Mouse (Mus musculus): ENCODE data around the gene Hs2st1. TPM values are rescaled to one million over a fixed set of nuclear protein-coding genes. Genes with fewer than 3 reads are reported as not detected.

Hs2st1 gene
- polyA plus RNA-seq, 1 experiment from 2014 or later: 16.2 TPM

DNA sequence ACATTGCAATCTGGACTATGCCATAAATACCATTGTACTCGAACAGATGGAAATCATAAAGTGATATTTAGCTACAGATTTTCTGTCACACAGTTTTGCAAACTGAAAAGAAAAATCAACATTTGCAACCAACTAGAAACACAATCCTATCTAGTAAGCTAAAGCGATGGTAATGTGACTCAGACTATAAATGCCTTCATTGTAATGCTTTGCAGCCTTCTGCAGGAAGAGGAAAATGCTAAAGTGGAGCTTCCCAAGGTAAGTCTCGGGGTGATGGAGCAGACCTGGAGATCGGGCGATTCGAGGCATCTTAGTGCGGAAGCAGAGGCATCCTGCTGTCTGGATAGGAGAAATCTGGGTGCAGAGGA lies 91.6 kb downstream of the Hs2st1 start:
- Histone ChIP-seq H3K9ac (replicated peaks; ENCODE audit: low read length) (no peak overlapping the region), H3K36me3 (replicated peaks; ENCODE audit: control insufficient read depth, insufficient read depth, low read depth, low read length) (no peaks in the 10 kb centered on the region), H3K27me3 (ENCODE audit: control insufficient read depth, insufficient read depth, low read length) (no peaks in the 10 kb centered on the region), H3K4me2 (ENCODE audit: low read depth, low read length) (no peak overlapping the region), H3K9me3 (replicated peaks; ENCODE audit: control insufficient read depth, low read length) (no peaks in the 10 kb centered on the region), H3K4me1 (ENCODE audit: control insufficient read depth, insufficient read depth, low read length) (no peaks in the 10 kb centered on the region), H3K4me3 (ENCODE audit: low read depth, low read length) (no peak overlapping the region), H3K27ac (replicated peaks; ENCODE audit: low read depth, low read length) (no peak overlapping the region)
- 86% methylated on average over 7 of the region's 7 CpGs for WGBS
- DNase-seq (ENCODE audit: low spot score): no peak
- no peak for ATAC-seq (replicated peaks; ENCODE audit: insufficient number of reproducible peaks, low FRiP score, low TSS enrichment, low read depth)

DNA sequence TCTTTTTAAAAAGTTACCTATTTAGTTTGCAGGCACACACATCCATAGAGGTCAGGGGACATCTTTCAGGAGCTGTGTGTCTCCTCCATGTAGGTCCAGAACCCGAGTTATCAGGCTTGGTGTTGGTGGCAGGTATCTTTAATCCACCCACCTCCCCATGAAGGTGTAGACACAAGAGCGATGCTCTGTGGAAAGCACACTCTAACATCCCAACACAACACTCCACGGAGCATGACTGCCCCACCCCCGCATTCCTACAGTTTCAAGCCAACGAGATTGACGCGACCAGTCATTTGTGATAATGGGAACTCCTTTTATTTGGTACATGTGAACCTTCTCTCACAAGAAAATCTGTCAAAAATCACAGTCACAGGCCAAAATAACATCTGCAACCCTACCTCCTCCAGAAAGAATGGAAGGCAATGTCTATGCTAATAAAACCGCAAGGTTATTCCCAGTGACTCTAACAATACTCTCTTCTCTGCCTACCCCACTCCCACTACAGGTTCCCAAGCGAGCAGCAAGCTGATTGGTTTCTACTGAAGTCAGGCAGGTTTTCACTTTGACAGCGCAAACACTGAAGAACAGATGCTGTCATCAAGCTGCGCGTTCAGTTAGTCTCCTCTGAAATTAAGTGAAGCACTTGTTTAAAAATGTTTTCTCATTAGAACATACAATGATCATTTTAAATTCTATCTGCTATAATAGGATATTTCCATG lies 92.1 kb downstream of the Hs2st1 start:
- H3K4me3 ChIP-seq (ENCODE audit: low read depth, low read length): no peak overlapping the region
- H3K9ac ChIP-seq (replicated peaks; ENCODE audit: low read length): no peak overlapping the region
- no peaks in the 10 kb centered on the region for H3K9me3 ChIP-seq (replicated peaks; ENCODE audit: control insufficient read depth, low read length)
- no peaks in the 10 kb centered on the region for H3K4me1 ChIP-seq (ENCODE audit: control insufficient read depth, insufficient read depth, low read length)
- H3K4me2 ChIP-seq (ENCODE audit: low read depth, low read length): no peak overlapping the region
- 87% methylated on average over 12 of the region's 12 CpGs for WGBS
- no peaks in the 10 kb centered on the region for H3K27me3 ChIP-seq (ENCODE audit: control insufficient read depth, insufficient read depth, low read length)
- H3K27ac ChIP-seq (replicated peaks; ENCODE audit: low read depth, low read length): no peak overlapping the region
- ATAC-seq (replicated peaks; ENCODE audit: insufficient number of reproducible peaks, low FRiP score, low TSS enrichment, low read depth) (no peak; the same call in 1 of the 2 replicates), DNase-seq (ENCODE audit: low spot score) (no peak)
- H3K36me3 ChIP-seq (replicated peaks; ENCODE audit: control insufficient read depth, insufficient read depth, low read depth, low read length): no peaks in the 10 kb centered on the region

DNA sequence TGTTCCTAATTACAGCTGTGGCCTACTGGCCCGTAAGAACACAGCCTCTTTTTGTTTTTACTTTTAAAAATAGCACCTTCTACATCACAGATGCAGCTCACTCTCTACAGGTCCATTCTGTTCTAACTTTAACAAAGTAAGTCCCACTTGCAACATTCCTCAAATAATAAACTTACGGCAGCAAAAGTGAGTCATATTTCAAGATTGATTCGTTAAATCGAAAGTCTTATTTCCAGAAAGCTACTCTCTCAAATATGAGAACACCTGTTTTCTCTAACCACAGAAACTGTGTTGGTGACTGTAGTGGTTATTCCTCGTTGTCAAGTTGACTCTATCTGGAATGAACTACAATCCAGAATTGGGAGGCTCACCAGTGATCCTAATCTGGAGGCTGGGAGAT lies 94.1 kb downstream of the Hs2st1 start:
- no peak overlapping the region for H3K9ac ChIP-seq (replicated peaks; ENCODE audit: low read length)
- H3K27ac ChIP-seq (replicated peaks; ENCODE audit: low read depth, low read length): no peak overlapping the region
- H3K27me3 ChIP-seq (ENCODE audit: control insufficient read depth, insufficient read depth, low read length): no peaks in the 10 kb centered on the region
- H3K36me3 ChIP-seq (replicated peaks; ENCODE audit: control insufficient read depth, insufficient read depth, low read depth, low read length): no peaks in the 10 kb centered on the region
- H3K4me3 ChIP-seq (ENCODE audit: low read depth, low read length): no peak overlapping the region
- no peak for DNase-seq (ENCODE audit: low spot score)
- 92% methylated on average over 5 of the region's 5 CpGs for WGBS
- no peaks in the 10 kb centered on the region for H3K9me3 ChIP-seq (replicated peaks; ENCODE audit: control insufficient read depth, low read length)
- no peaks in the 10 kb centered on the region for H3K4me1 ChIP-seq (ENCODE audit: control insufficient read depth, insufficient read depth, low read length)
- no peak for ATAC-seq (replicated peaks; ENCODE audit: insufficient number of reproducible peaks, low FRiP score, low TSS enrichment, low read depth)
- H3K4me2 ChIP-seq (ENCODE audit: low read depth, low read length): no peak overlapping the region

DNA sequence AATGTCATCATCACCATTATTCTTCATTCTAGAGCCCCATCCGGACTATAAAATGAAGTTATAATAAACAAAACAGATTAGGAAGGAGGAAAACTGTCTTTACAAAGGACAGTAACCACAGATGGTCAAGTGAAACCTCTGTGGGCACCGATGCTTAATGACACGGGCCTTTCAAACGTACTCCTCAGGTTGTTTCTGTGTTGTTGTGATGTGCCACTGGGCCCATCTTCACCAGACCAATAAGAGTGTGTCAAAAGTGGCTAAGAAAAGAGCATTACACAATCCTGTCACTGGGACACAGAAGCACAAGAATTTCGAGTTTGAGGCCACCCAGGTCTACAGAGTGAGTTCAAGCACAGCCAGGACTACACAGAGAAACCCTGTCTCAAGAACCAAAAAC lies 95.3 kb downstream of the Hs2st1 start:
- Histone ChIP-seq H3K27ac (replicated peaks; ENCODE audit: low read depth, low read length) (no peak overlapping the region), H3K36me3 (replicated peaks; ENCODE audit: control insufficient read depth, insufficient read depth, low read depth, low read length) (no peaks in the 10 kb centered on the region), H3K9me3 (replicated peaks; ENCODE audit: control insufficient read depth, low read length) (no peaks in the 10 kb centered on the region), H3K9ac (replicated peaks; ENCODE audit: low read length) (no peak overlapping the region), H3K4me1 (ENCODE audit: control insufficient read depth, insufficient read depth, low read length) (no peaks in the 10 kb centered on the region), H3K4me2 (ENCODE audit: low read depth, low read length) (no peak overlapping the region), H3K4me3 (ENCODE audit: low read depth, low read length) (no peak overlapping the region), H3K27me3 (ENCODE audit: control insufficient read depth, insufficient read depth, low read length) (no peaks in the 10 kb centered on the region)
- ATAC-seq (replicated peaks; ENCODE audit: insufficient number of reproducible peaks, low FRiP score, low TSS enrichment, low read depth) (no peak), DNase-seq (ENCODE audit: low spot score) (no peak)
- WGBS: 83% methylated on average over 5 of the region's 5 CpGs

DNA sequence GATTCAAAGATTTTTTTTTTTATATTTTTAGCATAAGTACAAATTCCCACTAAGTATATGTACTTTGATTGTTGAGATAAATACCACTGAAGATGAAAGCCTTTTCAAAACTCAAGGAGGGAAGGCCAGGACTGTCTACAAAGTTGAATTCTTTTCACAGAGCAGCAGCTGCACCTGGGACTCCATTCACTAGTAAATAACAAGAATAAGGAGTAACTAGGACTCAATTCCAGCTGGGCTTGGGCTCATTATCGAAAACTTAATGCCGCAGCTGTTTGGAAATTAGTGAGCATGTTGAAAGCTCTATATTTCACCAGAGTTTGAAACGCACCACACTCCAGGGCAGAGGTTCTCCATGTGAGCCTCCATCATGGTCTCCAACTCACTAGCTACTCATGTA lies 98.0 kb downstream of the Hs2st1 start:
- peak; percentile 11 for DNase-seq (ENCODE audit: low spot score)
- H3K27ac ChIP-seq (replicated peaks; ENCODE audit: low read depth, low read length): no peak overlapping the region
- 76% methylated on average over 3 of the region's 3 CpGs for WGBS
- H3K27me3 ChIP-seq (ENCODE audit: control insufficient read depth, insufficient read depth, low read length): no peaks in the 10 kb centered on the region
- H3K9me3 ChIP-seq (replicated peaks; ENCODE audit: control insufficient read depth, low read length): no peaks in the 10 kb centered on the region
- H3K36me3 ChIP-seq (replicated peaks; ENCODE audit: control insufficient read depth, insufficient read depth, low read depth, low read length): no peaks in the 10 kb centered on the region
- H3K4me3 ChIP-seq (ENCODE audit: low read depth, low read length): no peak overlapping the region
- H3K4me1 ChIP-seq (ENCODE audit: control insufficient read depth, insufficient read depth, low read length): no peaks in the 10 kb centered on the region
- no peak for ATAC-seq (replicated peaks; ENCODE audit: insufficient number of reproducible peaks, low FRiP score, low TSS enrichment, low read depth)
- no peak overlapping the region for H3K9ac ChIP-seq (replicated peaks; ENCODE audit: low read length)
- no peak overlapping the region for H3K4me2 ChIP-seq (ENCODE audit: low read depth, low read length)

DNA sequence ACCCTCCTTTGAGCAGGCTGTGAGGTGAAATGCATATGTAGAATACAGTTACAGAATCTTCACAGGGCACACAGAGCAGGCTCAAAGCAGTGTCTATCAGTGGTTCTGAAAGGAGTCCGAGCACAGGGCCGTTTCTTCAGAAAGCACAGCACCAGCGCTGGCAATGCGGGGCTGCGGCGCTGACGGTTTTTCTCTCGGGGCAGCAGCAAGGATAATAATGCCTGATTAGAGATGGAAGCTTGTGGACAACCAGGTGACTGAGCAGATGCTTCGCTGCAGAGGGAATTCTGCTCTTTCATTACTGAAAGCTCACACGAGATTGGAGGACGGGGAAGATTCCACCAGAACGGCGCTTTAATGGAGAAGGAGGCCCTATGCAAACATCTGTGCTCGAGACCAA lies 99.1 kb downstream of the Hs2st1 start:
- Histone ChIP-seq H3K27ac (replicated peaks; ENCODE audit: low read depth, low read length) (no peak overlapping the region), H3K4me3 (ENCODE audit: low read depth, low read length) (no peak overlapping the region), H3K4me2 (ENCODE audit: low read depth, low read length) (no peak overlapping the region), H3K9me3 (replicated peaks; ENCODE audit: control insufficient read depth, low read length) (no peaks in the 10 kb centered on the region), H3K4me1 (ENCODE audit: control insufficient read depth, insufficient read depth, low read length) (no peaks in the 10 kb centered on the region), H3K36me3 (replicated peaks; ENCODE audit: control insufficient read depth, insufficient read depth, low read depth, low read length) (no peaks in the 10 kb centered on the region), H3K27me3 (ENCODE audit: control insufficient read depth, insufficient read depth, low read length) (no peaks in the 10 kb centered on the region), H3K9ac (replicated peaks; ENCODE audit: low read length) (no peak overlapping the region)
- 74% methylated on average over 14 of the region's 14 CpGs for WGBS
- no peak for DNase-seq (ENCODE audit: low spot score)
- ATAC-seq (replicated peaks; ENCODE audit: insufficient number of reproducible peaks, low FRiP score, low TSS enrichment, low read depth): no peak

DNA sequence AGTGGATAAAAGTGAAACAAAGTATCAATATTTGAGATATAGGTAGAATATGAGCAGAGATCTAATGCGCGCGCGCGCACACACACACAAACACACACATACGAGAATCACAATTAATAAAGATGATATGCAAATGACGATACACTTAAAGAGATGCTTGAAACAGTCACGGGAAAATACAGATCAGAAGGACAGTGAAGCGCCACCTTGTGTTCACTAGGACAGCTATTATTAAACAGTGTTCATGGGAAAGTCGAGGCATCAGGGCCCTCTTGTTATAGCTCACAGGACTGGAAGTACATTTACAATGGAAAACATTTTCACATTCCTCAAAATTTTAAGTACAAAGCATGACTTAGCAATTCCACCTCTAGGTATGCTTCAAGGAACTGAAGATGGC lies 102.5 kb downstream of the Hs2st1 start:
- no peak overlapping the region for H3K4me3 ChIP-seq (ENCODE audit: low read depth, low read length)
- 80% methylated on average over 10 of the region's 10 CpGs for WGBS
- no peaks in the 10 kb centered on the region for H3K9me3 ChIP-seq (replicated peaks; ENCODE audit: control insufficient read depth, low read length)
- H3K4me1 ChIP-seq (ENCODE audit: control insufficient read depth, insufficient read depth, low read length): no peaks in the 10 kb centered on the region
- no peaks in the 10 kb centered on the region for H3K27me3 ChIP-seq (ENCODE audit: control insufficient read depth, insufficient read depth, low read length)
- H3K36me3 ChIP-seq (replicated peaks; ENCODE audit: control insufficient read depth, insufficient read depth, low read depth, low read length): no peaks in the 10 kb centered on the region
- no peak overlapping the region for H3K9ac ChIP-seq (replicated peaks; ENCODE audit: low read length)
- DNase-seq (ENCODE audit: low spot score) (peak; percentile 29), ATAC-seq (replicated peaks; ENCODE audit: insufficient number of reproducible peaks, low FRiP score, low TSS enrichment, low read depth) (no peak)
- H3K27ac ChIP-seq (replicated peaks; ENCODE audit: low read depth, low read length): no peak overlapping the region
- H3K4me2 ChIP-seq (ENCODE audit: low read depth, low read length): no peak overlapping the region

DNA sequence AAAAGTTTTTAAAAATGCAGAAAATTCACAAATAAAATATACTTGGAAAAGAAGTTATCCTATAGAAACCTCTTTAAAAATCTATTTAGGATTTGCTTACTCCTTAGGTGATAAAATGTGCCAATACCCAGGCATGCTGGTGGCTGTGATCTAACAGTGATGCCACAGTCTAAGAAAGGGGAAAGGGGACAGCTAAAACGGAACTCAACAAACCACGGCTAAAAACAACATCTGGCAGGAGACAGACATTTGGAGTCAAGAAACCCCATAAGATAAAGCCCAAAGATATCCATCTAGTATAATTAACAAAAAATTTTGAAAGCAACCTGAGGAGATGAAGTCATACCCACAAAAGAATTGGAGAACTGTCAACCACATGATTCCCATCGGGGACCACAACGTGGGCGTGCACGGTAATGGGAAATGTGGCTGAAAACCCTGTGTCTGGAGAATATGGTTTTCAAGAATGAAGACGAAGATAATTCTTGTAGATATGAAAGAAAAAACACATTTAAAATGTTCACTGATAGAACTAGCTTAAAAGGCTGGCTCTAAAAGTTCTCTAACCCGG lies 103.8 kb downstream of the Hs2st1 start:
- Histone ChIP-seq H3K36me3 (replicated peaks; ENCODE audit: control insufficient read depth, insufficient read depth, low read depth, low read length) (no peaks in the 10 kb centered on the region), H3K27ac (replicated peaks; ENCODE audit: low read depth, low read length) (no peak overlapping the region), H3K4me2 (ENCODE audit: low read depth, low read length) (no peak overlapping the region), H3K4me1 (ENCODE audit: control insufficient read depth, insufficient read depth, low read length) (no peaks in the 10 kb centered on the region), H3K9me3 (replicated peaks; ENCODE audit: control insufficient read depth, low read length) (no peaks in the 10 kb centered on the region), H3K27me3 (ENCODE audit: control insufficient read depth, insufficient read depth, low read length) (no peaks in the 10 kb centered on the region), H3K4me3 (ENCODE audit: low read depth, low read length) (no peak overlapping the region), H3K9ac (replicated peaks; ENCODE audit: low read length) (no peak overlapping the region)
- WGBS: 90% methylated on average over 8 of the region's 8 CpGs
- DNase-seq (ENCODE audit: low spot score) (no peak), ATAC-seq (replicated peaks; ENCODE audit: insufficient number of reproducible peaks, low FRiP score, low TSS enrichment, low read depth) (no peak)
